Mouse (Mus musculus) mouse embryonic stem cell (cell line): ENCODE results near the gene E130308A19Rik.

ENCODE experiments used
- in situ Hi-C, 2 experiments: fragments of 300-500 bp; cut with MboI; formaldehyde crosslinking; loops; 1 replicate in 1 of 2; 3 replicates in 1 of 2; pipeline ENCODE4 v1.14.3; 2019 to 2020; ENCODE audit warnings: low sequenced_read_pairs in 2 of 2, low pct_unique_long_range_greater_than_20kb in 1 of 2, mixed read lengths in 1 of 2; ENCODE audit not compliant: unreplicated experiment in 1 of 2

E130308A19Rik gene

GRCm38 (mm10) chr4:59625998-59626910 lies at the start of gene E130308A19Rik:
E130308A19Rik (plus strand) TSS chr4:59626211.
- in situ Hi-C loops, result no loop called here

DNA sequence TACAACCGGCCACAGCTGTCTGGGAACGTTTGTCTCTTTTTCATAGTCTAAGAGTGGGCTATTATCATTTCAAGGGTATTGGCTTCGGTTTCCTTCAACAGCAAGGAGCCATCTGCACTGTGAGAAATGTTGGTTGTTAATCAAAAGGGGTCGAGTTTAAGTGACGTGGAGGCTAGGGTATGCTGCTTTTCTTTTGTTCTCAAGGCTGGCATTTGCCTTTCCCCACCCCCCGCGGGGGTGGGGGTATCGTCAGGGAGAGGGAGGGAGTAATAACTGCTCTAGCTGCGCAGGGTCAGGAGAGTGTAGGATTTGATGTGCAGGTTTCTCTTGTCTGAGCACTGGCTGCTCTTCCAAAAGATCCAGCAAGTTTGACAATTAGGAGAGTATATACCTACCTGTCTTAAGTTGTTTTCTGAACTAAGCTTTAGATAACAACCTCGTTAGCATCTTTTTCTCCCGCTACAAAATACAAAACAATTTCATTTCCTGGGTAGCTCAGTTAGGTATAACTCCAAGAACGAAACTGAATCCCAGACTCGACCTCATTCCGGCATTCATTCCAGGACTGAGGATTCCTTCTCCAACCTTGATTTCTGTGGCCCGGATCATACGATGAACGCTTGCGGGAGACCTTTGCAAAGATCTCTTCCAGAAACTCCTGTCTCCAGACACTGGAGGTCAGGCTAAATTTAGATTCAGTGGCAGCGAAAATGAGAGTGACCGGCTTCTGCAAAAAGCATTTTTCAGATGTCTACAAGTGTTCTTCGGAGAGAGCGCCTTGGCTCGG lies 45.3 kb upstream of the E130308A19Rik start:
- in situ Hi-C loops, result no loop called here

- in situ Hi-C loops, result no loop called here
Measured at GRCm38 (mm10) chr4:59581314-59582185, 44.5 kb upstream of the E130308A19Rik start, which contains the start of gene Hsdl2. Hsdl2 (plus strand) TSS chr4:59581563.

- in situ Hi-C loops, result no loop called here
Measured at GRCm38 (mm10) chr4:59582186-59582585, 43.8 kb upstream of the E130308A19Rik start.

GRCm38 (mm10) chr4:59585097-59585496 lies 40.9 kb upstream of the E130308A19Rik start:
- in situ Hi-C loops, result no loop called here

DNA sequence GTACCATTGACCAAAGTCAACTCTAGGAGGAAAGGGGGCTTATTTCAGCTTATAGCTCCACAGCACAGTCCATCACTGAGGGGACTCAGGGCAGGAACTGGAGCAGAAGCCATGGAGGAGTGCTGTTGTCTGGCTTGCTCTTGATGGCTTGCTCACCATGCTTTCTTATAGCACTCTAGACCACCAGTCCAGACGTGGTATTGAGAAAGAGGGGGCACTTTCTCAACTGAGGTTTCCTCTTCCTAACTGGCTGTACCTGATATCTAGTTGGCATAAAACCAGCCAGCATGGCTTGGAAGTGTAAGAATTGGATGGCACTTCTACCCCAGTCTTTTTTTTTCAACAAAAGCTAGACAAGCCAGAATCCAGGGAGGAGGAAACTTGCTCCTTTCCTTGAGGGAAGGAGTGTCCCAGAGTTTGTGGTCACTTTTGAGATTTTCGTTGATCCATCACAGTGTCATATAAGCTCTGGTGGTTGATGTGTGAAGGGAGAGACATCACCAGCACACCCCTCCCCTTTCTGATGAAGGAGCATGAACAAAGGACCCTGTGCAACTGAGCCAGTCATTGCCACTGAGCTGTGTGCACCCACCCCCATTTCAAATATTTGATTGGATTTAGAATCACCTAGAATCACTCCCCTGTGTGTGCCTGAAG lies 38.7 kb upstream of the E130308A19Rik start:
- in situ Hi-C loops, result no loop called here

- in situ Hi-C loops, result no loop called here
Measured at GRCm38 (mm10) chr4:59587872-59588226, 38.2 kb upstream of the E130308A19Rik start.

DNA sequence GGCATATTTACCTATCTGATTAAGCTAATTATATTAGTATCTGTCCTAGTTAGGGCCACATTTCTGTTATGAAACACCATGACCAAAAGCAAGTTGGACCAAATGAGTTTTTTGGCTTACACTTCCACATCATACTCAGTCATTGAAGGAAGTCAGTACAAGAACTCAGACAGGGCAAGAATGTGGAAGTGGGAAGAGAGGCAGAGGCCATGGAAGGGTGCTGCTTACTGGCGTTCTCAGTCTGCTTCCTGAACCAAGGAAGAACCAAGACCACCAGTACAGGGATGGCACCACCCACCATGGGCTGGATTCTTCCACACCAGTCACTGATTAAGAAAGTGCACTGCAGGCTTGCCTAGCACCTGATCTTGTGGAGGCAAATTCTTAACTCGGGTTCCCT lies 31.4 kb upstream of the E130308A19Rik start:
- in situ Hi-C loops, result no loop called here

GRCm38 (mm10) chr4:59596556-59596955 lies 29.5 kb upstream of the E130308A19Rik start:
- in situ Hi-C loops, result no loop called here

DNA sequence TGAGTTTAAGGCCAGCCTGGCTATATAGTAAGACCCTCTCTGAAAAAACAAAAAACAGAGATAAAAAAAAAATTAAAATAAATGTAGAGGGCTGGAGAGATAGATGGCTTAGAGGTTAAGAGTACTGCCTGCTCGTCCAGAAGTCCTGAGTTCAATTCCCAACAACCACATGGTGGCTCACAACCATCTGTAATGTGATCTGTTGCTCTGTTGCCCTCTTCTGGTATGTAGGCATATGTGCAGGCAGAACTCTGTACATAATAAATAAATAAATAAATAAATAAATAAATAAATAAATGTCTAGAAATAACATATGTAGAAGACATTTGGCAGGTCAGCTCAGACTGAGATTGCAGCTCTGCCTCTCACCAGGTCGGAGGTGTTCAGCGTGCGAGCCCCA lies 23.3 kb upstream of the E130308A19Rik start:
- in situ Hi-C loops, result loop anchor here in 1 of 2 experiments (25.0 kb wide), 1 partner anchor 135 kb away; no protein-coding TSS in a partner anchor

DNA sequence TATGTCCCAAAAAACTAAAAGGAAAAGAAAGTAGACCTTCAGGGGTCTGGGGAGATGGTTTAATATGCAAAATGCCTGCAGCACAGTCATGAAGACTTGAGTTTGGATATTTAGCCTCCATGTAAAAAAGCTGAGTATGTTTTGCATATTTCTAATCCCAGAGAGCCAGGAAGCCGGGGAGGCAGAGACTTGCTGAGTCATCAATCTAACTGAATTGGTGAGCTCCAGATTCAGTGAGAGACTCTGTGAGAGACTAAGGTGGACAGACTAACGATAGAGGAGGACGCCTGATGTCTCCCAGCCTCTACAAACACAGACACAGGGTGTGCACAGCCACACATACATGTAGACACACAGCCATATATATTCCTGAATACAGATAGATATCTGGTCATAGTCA lies 21.1 kb upstream of the E130308A19Rik start:
- in situ Hi-C loops, result loop anchor here in 1 of 2 experiments (25.0 kb wide), 1 partner anchor 132 kb away; no protein-coding TSS in a partner anchor

- in situ Hi-C loops, result loop anchor here in 1 of 2 experiments (25.0 kb wide), 1 partner anchor 132 kb away; no protein-coding TSS in a partner anchor
Measured at GRCm38 (mm10) chr4:59605501-59605900, 20.5 kb upstream of the E130308A19Rik start.

DNA sequence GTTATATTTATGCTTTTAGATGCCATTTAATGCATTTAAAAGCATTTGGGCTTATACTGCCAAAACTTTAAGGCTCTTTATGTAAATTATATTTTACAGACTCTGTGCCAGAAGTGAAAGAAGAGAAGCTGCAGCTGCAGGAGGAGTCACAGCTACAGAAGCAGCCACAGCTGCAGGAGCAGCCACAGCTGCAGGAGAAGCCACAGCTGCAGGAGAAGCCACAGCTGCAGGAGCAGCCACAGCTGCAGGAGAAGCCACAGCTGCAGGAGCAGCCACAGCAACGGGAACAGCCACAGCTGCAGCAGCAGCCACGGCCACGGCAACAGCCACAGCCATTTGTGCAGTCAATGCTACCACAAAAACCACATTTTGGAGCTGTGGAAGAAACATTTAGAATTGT lies 15.6 kb upstream of the E130308A19Rik start:
- in situ Hi-C loops, result loop anchor here in 1 of 2 experiments (25.0 kb wide), 1 partner anchor 127 kb away; no protein-coding TSS in a partner anchor

DNA sequence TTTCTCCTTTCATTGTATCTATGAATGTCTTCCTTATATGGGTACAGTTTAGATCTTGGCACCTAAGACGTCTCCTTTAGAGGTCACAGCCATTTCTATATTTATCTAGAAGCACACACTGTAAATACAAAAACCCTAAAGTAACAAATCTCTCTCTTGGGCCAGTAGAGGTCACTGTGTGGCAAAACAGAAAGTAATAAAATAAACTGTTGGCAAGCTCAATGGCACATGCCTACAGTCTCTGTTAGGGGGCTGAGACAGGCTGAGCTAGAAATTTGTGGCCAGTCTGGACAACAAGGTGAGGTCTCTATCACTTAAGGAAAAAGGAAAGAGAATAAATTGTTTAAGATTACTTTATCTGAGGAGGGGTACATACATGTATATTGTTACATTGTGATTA lies 11.0 kb upstream of the E130308A19Rik start:
- in situ Hi-C loops, result loop anchor here in 1 of 2 experiments (25.0 kb wide), 1 partner anchor 122 kb away; no protein-coding TSS in a partner anchor

DNA sequence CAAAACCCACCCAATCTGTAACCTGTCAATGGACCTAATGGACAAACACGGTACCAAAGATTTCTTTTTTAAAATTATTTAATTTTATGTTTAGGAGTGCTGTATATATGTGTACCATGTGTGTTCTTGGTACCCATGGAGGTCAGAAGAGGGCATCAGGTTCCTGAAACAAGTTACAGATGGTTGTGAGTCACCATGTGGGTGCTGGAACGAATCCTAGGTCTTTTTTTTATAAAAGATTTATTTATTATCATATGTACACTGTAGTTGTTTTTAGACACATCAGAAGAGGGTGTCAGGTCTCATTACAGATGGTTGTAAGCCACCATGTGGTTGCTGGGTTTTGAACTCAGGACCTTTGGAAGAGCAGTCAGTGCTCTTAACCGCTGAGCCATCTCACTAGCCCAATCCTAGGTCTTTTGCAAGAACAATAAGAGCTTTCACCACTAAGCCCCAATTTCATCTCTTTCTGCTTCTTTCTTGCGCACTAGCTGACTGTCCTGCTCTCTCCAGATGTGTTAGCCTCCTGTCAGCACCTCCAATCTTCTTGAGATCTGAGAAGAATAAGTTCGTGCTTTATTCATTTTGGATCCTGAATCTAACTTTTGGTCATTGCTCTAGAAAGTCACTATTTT lies 6.3 kb upstream of the E130308A19Rik start:
- in situ Hi-C loops, result loop anchor here in 1 of 2 experiments (25.0 kb wide), 1 partner anchor 118 kb away; no protein-coding TSS in a partner anchor

- in situ Hi-C loops, result no loop called here
Measured at GRCm38 (mm10) chr4:59625676-59625997, 374 bp upstream of the E130308A19Rik start.

DNA sequence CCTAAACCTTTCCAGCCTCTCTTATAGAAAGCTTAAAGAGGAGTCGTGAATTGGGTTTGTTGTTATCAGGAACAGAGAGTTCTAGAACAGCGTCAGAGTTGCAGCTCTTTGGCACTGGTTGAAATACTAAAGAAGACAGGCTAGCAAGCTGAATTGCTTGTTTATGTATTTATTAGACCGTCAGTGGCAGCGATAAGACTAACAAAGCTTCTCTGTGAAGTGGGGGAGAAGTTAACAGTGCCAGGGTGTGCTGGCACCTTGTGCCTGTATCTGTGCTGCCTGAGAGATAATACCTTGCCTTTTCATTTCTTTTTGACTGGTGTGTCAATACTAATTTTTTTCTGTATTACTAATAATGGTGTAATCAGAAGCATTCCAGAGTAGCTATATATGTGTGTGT lies 2.2 kb downstream of the E130308A19Rik start:
- in situ Hi-C loops, result no loop called here
